ENCODE assay signal across 8 mouse cellular contexts in genomic region chr5:136568026-136568765, GRCm38 (mm10). TPM values are rescaled to one million over a fixed set of nuclear protein-coding genes. Genes with fewer than 3 reads are reported as not detected.
DNase-seq lines count a peak whose midpoint lies in the region; ATAC-seq lines count a peak whose summit lies in the region.

No protein-coding gene starts in this region.

- no peak for ATAC-seq in hindbrain, embryonic 14.5 days (ENCODE audit: low FRiP score)
- ATAC-seq in liver, embryonic 12.5 days, result no peak
- no peak for ATAC-seq in neural tube, embryonic 11.5 days (ENCODE audit: insufficient read depth, low FRiP score, low TSS enrichment)

- H3K9me3 ChIP-seq in forebrain, embryonic 10.5 days, result no peaks in the 10 kb centered on the region
- no peaks in the 10 kb centered on the region for H3K9me3 ChIP-seq in hindbrain, embryonic 14.5 days (ENCODE audit: control insufficient read depth, low read length)
- no peaks in the 10 kb centered on the region for H3K9me3 ChIP-seq in liver, embryonic 12.5 days (replicated peaks)
- H3K9me3 ChIP-seq in neural tube, embryonic 11.5 days (ENCODE audit: control insufficient read depth, low read length), result no peaks in the 10 kb centered on the region

- H3K4me2 ChIP-seq in hindbrain, embryonic 14.5 days (replicated peaks), result peak overlapping the region; percentile 98
- peak overlapping the region; percentile 100 for H3K4me2 ChIP-seq in liver, embryonic 12.5 days
- H3K4me2 ChIP-seq in neural tube, embryonic 11.5 days (ENCODE audit: low read depth), result peak overlapping the region; percentile 96

- 0 out of 2 replicates have a peak, but pooled peaks cover 3% of the 10 kb centered on the region for H3K36me3 ChIP-seq in forebrain, embryonic 10.5 days (replicated peaks)
- H3K36me3 ChIP-seq in hindbrain, embryonic 14.5 days (replicated peaks; ENCODE audit: control insufficient read depth, insufficient read depth), result no peaks in the 10 kb centered on the region
- H3K36me3 ChIP-seq in liver, embryonic 12.5 days, result no peaks in the 10 kb centered on the region
- no peaks in the 10 kb centered on the region for H3K36me3 ChIP-seq in neural tube, embryonic 11.5 days (ENCODE audit: control insufficient read depth, insufficient read depth, low read length)

- H3K4me1 ChIP-seq in forebrain, embryonic 10.5 days, result peaks cover 46% of the 10 kb centered on the region
- H3K4me1 ChIP-seq in hindbrain, embryonic 14.5 days (replicated peaks; ENCODE audit: control insufficient read depth, insufficient read depth, low read length), result peaks cover 37% of the 10 kb centered on the region
- H3K4me1 ChIP-seq in liver, embryonic 12.5 days, result peaks cover 44% of the 10 kb centered on the region
- H3K4me1 ChIP-seq in neural tube, embryonic 11.5 days (ENCODE audit: control insufficient read depth, insufficient read depth, low read length), result peaks cover 8% of the 10 kb centered on the region

- peaks cover 38% of the 10 kb centered on the region for H3K27me3 ChIP-seq in forebrain, embryonic 10.5 days (ENCODE audit: poor library complexity, severe bottlenecking)
- peaks cover 35% of the 10 kb centered on the region for H3K27me3 ChIP-seq in hindbrain, embryonic 14.5 days (ENCODE audit: control insufficient read depth, insufficient read depth, low read length)
- peaks cover 53% of the 10 kb centered on the region for H3K27me3 ChIP-seq in liver, embryonic 12.5 days (replicated peaks)
- 0 out of 2 replicates have a peak, but pooled peaks cover 4% of the 10 kb centered on the region for H3K27me3 ChIP-seq in neural tube, embryonic 11.5 days (ENCODE audit: control insufficient read depth, insufficient read depth, low read length)

- H3K27ac ChIP-seq in forebrain, embryonic 10.5 days, result peak overlapping the region; percentile 100
- no peak overlapping the region for H3K27ac ChIP-seq in hindbrain, embryonic 14.5 days
- H3K27ac ChIP-seq in liver, embryonic 12.5 days, result no peak overlapping the region
- no peak overlapping the region for H3K27ac ChIP-seq in neural tube, embryonic 11.5 days (ENCODE audit: low read depth, low read length)

- peak overlapping the region; percentile 98 for H3K4me3 ChIP-seq in forebrain, embryonic 10.5 days
- peak overlapping the region; percentile 99 for H3K4me3 ChIP-seq in hindbrain, embryonic 14.5 days (replicated peaks; ENCODE audit: low read length)
- peak overlapping the region; percentile 94 for H3K4me3 ChIP-seq in liver, embryonic 12.5 days
- H3K4me3 ChIP-seq in neural tube, embryonic 11.5 days (ENCODE audit: low read depth, low read length), result peak overlapping the region; percentile 81

- WGBS in forebrain, embryonic 10.5 days, result under 1% methylated on average over 36 of the region's 36 CpGs
- WGBS in hindbrain, embryonic 14.5 days, result under 1% methylated on average over 36 of the region's 36 CpGs
- WGBS in liver, embryonic 12.5 days (ENCODE audit: insufficient replicate concordance), result under 1% methylated on average over 36 of the region's 36 CpGs
- WGBS in neural tube, embryonic 11.5 days, result under 1% methylated on average over 36 of the region's 36 CpGs

- H3K9ac ChIP-seq in hindbrain, embryonic 14.5 days, result peak overlapping the region; percentile 96
- H3K9ac ChIP-seq in liver, embryonic 12.5 days, result peak overlapping the region; percentile 87
- H3K9ac ChIP-seq in neural tube, embryonic 11.5 days (ENCODE audit: low read length), result peak overlapping the region; percentile 96

- peak; percentile 22 to 24 for DNase-seq in frontal cortex, postnatal 36 days (ENCODE audit: low spot score in 2 of 2)
- no peak for DNase-seq in frontal cortex, postnatal 25 days (ENCODE audit: low spot score in 2 of 2)
- peak; percentile 44 to 51 for DNase-seq in adrenal gland, adult 18-20 months (ENCODE audit: low spot score in 2 of 2)
- DNase-seq in forebrain, embryonic 10.5 days (ENCODE audit: extremely low spot score, low spot score), result no peak
- DNase-seq in hindbrain, embryonic 14.5 days (ENCODE audit: low spot score), result no peak
- DNase-seq in neural tube, embryonic 11.5 days (ENCODE audit: low spot score), result peak; percentile 61
- peak; percentile 64 for DNase-seq in testis, postnatal 14 days (ENCODE audit: low spot score)

RNA-seq across cellular contexts. Expression of gene Cux1, which starts 0.9 kb away (rescaled TPM):
- 10 to 100 TPM; 92.3 to 95.1 TPM for total RNA-seq in adrenal gland, adult 18-20 months (2021)
- 106 and 107 TPM in 2 replicates for polyA plus RNA-seq in forebrain, embryonic 10.5 days (2016; fragmentation: Nextera tagmentation; extraction: Ambion mirVana)
- polyA plus RNA-seq in hindbrain, embryonic 14.5 days (2014; fragmentation: Nextera tagmentation; extraction: Ambion mirVana), result 89.1 and 99.0 TPM in 2 replicates
- 29.8 and 31.7 TPM in 2 replicates for polyA plus RNA-seq in liver, embryonic 12.5 days (2016; fragmentation: Nextera tagmentation; extraction: Ambion mirVana)
- polyA plus RNA-seq in neural tube, embryonic 11.5 days (2014; fragmentation: Nextera tagmentation; extraction: Ambion mirVana), result 109 and 111 TPM in 2 replicates

Comparison
In these comparisons a context has a peak if more than half of its experiments do, and no peak if none do; other contexts are left out.
1. DNase-seq: peak in frontal cortex, postnatal 36 days (2 of 2), adrenal gland, adult 18-20 months (2 of 2), neural tube, embryonic 11.5 days (single experiment) and testis, postnatal 14 days (single experiment); none in frontal cortex, postnatal 25 days (0 of 2), forebrain, embryonic 10.5 days (single experiment) and hindbrain, embryonic 14.5 days (single experiment).
2. Peak in every context shown above with its lines, with median percentiles within 50 percentile points of each other: H3K4me3 ChIP-seq, H3K4me2 ChIP-seq and H3K9ac ChIP-seq.